Mouse (Mus musculus): ENCODE data around the gene Gab3. TPM values are rescaled to one million over a fixed set of nuclear protein-coding genes. Genes with fewer than 3 reads are reported as not detected.
"Not testable (repeated sequence)": the region's sequence is repeated elsewhere in the genome, so short reads cannot be mapped to it uniquely, and the experiment has no call there.

Gab3 gene
- polyA plus RNA-seq, 2 experiments, result 1.6 to 2.4 TPM

- no peak for TF ChIP-seq POLR2A (IDR thresholded peaks at IDR 0.05; ENCODE audit: borderline replicate concordance, extremely low read depth, insufficient read depth, insufficient read length)
- H3K27ac ChIP-seq (replicated peaks; ENCODE audit: low read depth, low read length), result no peak overlapping the region
- no peaks in the 10 kb centered on the region for H3K9me3 ChIP-seq (ENCODE audit: control insufficient read depth, low read length)
- no peaks in the 10 kb centered on the region for H3K36me3 ChIP-seq (ENCODE audit: control insufficient read depth, insufficient read depth, low read length)
- 82% methylated on average over 5 of the region's 5 CpGs for WGBS
- no peak overlapping the region for H3K4me2 ChIP-seq (replicated peaks; ENCODE audit: low read depth, low read length, severe bottlenecking)
- ATAC-seq (ENCODE audit: low FRiP score, low read depth) (no peak), DNase-seq (ENCODE audit: low spot score) (no peak)
- H3K27me3 ChIP-seq (ENCODE audit: control insufficient read depth, insufficient read depth, low read length), result no peaks in the 10 kb centered on the region
- no peaks in the 10 kb centered on the region for H3K4me1 ChIP-seq (ENCODE audit: control insufficient read depth, insufficient read depth, low read length)
- H3K9ac ChIP-seq (ENCODE audit: low read depth, low read length, severe bottlenecking), result no peak overlapping the region
- no peak overlapping the region for H3K4me3 ChIP-seq (replicated peaks; ENCODE audit: low read length)
These were observed 101.5 kb downstream of the Gab3 start for GRCm38 (mm10) chrX:74983734-74984133.

- not testable (repeated sequence) for H3K4me1 ChIP-seq (ENCODE audit: control insufficient read depth, insufficient read depth, low read length); ATAC-seq (ENCODE audit: low FRiP score, low read depth); H3K9ac ChIP-seq (ENCODE audit: low read depth, low read length, severe bottlenecking); H3K27me3 ChIP-seq (ENCODE audit: control insufficient read depth, insufficient read depth, low read length); H3K36me3 ChIP-seq (ENCODE audit: control insufficient read depth, insufficient read depth, low read length); H3K4me3 ChIP-seq (replicated peaks; ENCODE audit: low read length); H3K4me2 ChIP-seq (replicated peaks; ENCODE audit: low read depth, low read length, severe bottlenecking); H3K9me3 ChIP-seq (ENCODE audit: control insufficient read depth, low read length); H3K27ac ChIP-seq (replicated peaks; ENCODE audit: low read depth, low read length); DNase-seq (ENCODE audit: low spot score)
- WGBS, result 10% methylated on average over 1 of the region's 2 CpGs
These were observed 122.4 kb downstream of the Gab3 start for GRCm38 (mm10) chrX:74962899-74963298.

GRCm38 (mm10) chrX:74959161-74959560, 126.1 kb downstream of the Gab3 start:
- DNase-seq (ENCODE audit: low spot score); H3K4me3 ChIP-seq (replicated peaks; ENCODE audit: low read length); H3K4me1 ChIP-seq (ENCODE audit: control insufficient read depth, insufficient read depth, low read length); H3K9me3 ChIP-seq (ENCODE audit: control insufficient read depth, low read length); H3K27me3 ChIP-seq (ENCODE audit: control insufficient read depth, insufficient read depth, low read length); ATAC-seq (ENCODE audit: low FRiP score, low read depth); H3K27ac ChIP-seq (replicated peaks; ENCODE audit: low read depth, low read length); H3K36me3 ChIP-seq (ENCODE audit: control insufficient read depth, insufficient read depth, low read length); H3K4me2 ChIP-seq (replicated peaks; ENCODE audit: low read depth, low read length, severe bottlenecking); H3K9ac ChIP-seq (ENCODE audit: low read depth, low read length, severe bottlenecking): not testable (repeated sequence)
- 70% methylated on average over 7 of the region's 7 CpGs for WGBS

Other genes starting within 250 kb of the Gab3 start
- 0.05 TPM in 2 replicates for gene Gm5936, start 248.3 kb downstream of the Gab3 start, polyA plus RNA-seq (2012; rRNA removed)
- gene Gm5936, start 248.3 kb downstream of the Gab3 start, polyA plus RNA-seq (2014; fragmentation: Nextera tagmentation; extraction: Ambion mirVana), result 0.07 TPM in 1 of 2 replicates, not detected in the other
- 40.3 and 77.7 TPM in 2 replicates for gene Dkc1, start 10.4 kb upstream of the Gab3 start, polyA plus RNA-seq (2012; rRNA removed)
- gene Dkc1, start 10.4 kb upstream of the Gab3 start, polyA plus RNA-seq (2014; fragmentation: Nextera tagmentation; extraction: Ambion mirVana), result 116 and 118 TPM in 2 replicates
- 34.3 and 44.5 TPM in 2 replicates for gene Mpp1, start 45.6 kb upstream of the Gab3 start, polyA plus RNA-seq (2012; rRNA removed)
- 48.2 and 49.5 TPM in 2 replicates for gene Mpp1, start 45.6 kb upstream of the Gab3 start, polyA plus RNA-seq (2014; fragmentation: Nextera tagmentation; extraction: Ambion mirVana)
- gene Smim9, start 78.3 kb upstream of the Gab3 start, polyA plus RNA-seq (2012; rRNA removed), result not detected in 2 replicates
- gene Smim9, start 78.3 kb upstream of the Gab3 start, polyA plus RNA-seq (2014; fragmentation: Nextera tagmentation; extraction: Ambion mirVana), result not detected in 2 replicates

All from limb, embryonic 14.5 days (tissue).